Mouse (Mus musculus): ENCODE results near the gene Slc22a1. TPM values are rescaled to one million over a fixed set of nuclear protein-coding genes. Genes with fewer than 3 reads are reported as not detected.
A peak's percentile ranks its signal among the peaks of the same experiment; 100 is the strongest.
"Not testable (repeated sequence)": the region's sequence is repeated elsewhere in the genome, so short reads cannot be mapped to it uniquely, and the experiment has no call there.

Slc22a1 gene
- polyA plus RNA-seq, 1 experiment from 2014 or later: 1.1 TPM

DNA sequence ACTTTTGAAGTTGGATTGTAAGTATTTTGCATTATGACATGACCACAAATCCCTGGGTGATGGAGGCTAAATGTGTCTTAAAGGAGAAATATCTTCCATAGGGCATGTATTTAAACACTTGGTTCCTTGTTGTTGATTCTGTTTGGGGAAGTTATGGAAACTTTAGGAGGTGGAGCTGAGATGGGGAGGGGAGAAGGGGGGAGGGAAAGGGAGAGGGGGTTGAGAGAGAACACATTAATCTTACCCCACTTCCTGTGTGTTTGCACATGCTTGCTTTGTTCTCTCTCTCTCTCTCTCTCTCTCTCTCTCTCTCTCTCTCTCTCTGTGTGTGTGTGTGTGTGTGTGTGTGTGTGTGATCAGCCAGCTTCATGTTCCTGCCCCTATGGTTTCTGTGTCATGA is 1.5 kb upstream of the Slc22a1 start:
- Histone ChIP-seq H3K9me3 (no peaks in the 10 kb centered on the region), H3K36me3 (peaks cover 28% of the 10 kb centered on the region), H3K4me3 (no peak overlapping the region), H3K27ac (no peak overlapping the region), H3K4me1 (peaks cover 8% of the 10 kb centered on the region), H3K27me3 (ENCODE audit: insufficient read depth, poor library complexity, severe bottlenecking) (no peaks in the 10 kb centered on the region)
- DNase-seq (ENCODE audit: low spot score): no peak

DNA sequence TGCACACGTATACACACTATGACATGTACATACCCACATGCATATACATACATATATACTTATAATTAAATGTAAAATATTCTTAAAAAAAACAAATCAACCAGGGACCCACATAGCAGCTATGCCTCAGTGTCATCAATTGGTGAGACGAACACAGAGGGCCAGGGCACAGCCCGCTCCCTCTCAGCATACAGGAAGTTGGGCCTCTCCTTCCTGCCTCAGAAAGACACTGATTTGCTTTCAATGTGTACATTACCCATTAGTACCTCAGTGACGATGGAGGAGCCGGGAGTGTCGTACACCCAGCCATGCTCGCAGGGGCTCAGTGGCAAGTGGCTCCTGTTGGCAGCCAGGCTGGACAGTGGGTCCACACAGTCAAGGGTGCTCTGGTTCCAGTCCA is 649 bp downstream of the Slc22a1 start:
- H3K9me3 ChIP-seq; H3K27ac ChIP-seq; H3K36me3 ChIP-seq; H3K27me3 ChIP-seq (ENCODE audit: insufficient read depth, poor library complexity, severe bottlenecking); H3K4me3 ChIP-seq; DNase-seq (ENCODE audit: low spot score): not testable (repeated sequence)
- peaks cover 10% of the 10 kb centered on the region for H3K4me1 ChIP-seq
- WGBS: 73% methylated on average over 7 of the region's 7 CpGs

DNA sequence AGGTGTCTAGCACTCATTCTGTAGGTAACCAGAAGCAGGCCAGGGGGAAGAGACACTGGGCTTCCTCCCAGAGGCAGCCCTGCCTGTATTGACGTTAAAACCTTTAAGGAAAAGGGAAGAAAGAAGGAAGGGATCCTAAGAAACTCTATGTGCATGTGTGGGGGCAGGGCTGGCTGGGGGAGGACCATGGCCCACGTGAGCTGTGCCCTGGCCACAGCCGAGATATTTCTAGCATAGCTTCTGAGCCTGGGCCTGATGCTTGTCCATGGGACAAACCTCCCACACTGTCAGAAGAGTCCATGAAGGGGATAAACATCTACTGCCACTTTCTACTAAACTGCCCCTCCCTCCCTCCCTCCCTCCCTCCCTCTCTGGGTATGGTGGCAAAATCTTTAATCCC is 1.8 kb downstream of the Slc22a1 start:
- Histone ChIP-seq H3K9me3 (no peaks in the 10 kb centered on the region), H3K4me3 (no peak overlapping the region), H3K4me1 (peaks cover 21% of the 10 kb centered on the region), H3K27ac (peak overlapping the region; percentile 44; the same call in 1 of the 2 replicates), H3K27me3 (ENCODE audit: insufficient read depth, poor library complexity, severe bottlenecking) (no peaks in the 10 kb centered on the region), H3K36me3 (no peaks in the 10 kb centered on the region)
- WGBS: 51% methylated on average over 3 of the region's 3 CpGs
- DNase-seq (ENCODE audit: low spot score): no peak

DNA sequence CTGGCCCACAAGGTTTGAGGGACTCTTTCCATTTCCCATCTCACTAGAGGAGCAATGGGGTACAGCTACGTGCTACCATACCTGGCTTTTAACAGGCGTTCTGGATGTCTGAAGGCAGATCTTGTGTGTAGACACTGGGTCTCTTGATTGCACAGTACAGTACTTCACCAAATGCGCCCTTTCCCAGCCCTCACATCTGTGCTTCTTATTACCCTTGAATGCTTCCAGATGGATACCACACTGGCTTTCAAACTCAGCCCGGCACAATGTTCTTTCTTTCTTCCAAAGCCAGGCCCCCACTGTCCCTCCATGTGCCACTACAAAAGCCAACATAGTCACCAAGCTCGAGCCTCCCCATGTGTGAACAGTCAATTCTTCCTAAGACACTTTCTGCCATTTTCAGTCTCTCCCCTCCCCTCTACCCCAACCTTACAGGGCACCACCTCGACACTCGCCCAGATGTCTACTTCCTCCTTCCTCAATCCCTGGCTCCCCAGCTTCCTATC is 3.3 kb downstream of the Slc22a1 start:
- peaks cover 32% of the 10 kb centered on the region for H3K4me1 ChIP-seq
- no peaks in the 10 kb centered on the region for H3K36me3 ChIP-seq
- no peak overlapping the region for H3K27ac ChIP-seq
- H3K27me3 ChIP-seq (ENCODE audit: insufficient read depth, poor library complexity, severe bottlenecking): no peaks in the 10 kb centered on the region
- WGBS: 72% methylated on average over 7 of the region's 7 CpGs
- DNase-seq (ENCODE audit: low spot score): no peak
- H3K4me3 ChIP-seq: no peak overlapping the region
- no peaks in the 10 kb centered on the region for H3K9me3 ChIP-seq

DNA sequence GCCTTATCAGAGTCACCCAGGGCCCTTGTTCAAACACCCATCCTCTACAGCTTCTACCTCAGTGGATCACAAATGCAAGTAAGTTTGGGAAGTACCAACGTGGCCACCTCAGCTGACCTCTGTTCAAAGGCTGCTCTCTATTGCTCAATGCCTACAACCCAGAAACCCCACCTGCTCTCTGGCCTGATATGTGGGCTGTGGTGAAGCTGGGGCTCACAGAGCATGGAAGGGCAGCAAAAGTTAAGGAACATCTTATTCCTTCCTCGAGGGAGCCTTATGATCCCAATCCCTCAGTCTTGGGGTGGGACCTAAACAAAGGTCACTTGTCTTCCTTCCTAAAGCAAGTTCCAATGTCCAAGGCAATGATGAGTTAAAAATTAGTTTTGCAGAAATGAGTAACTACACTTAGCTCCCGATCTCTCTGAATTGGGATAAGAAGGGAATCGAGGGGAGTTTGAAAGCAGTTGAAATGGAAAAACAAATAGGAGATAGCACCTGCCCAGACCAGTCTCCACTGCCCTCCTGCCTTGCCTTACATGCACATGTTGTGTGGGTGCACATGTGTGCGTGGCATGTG is 4.5 kb downstream of the Slc22a1 start:
- WGBS: 80% methylated on average over 5 of the region's 5 CpGs
- Histone ChIP-seq H3K4me3 (no peak overlapping the region), H3K9me3 (no peaks in the 10 kb centered on the region), H3K27ac (no peak overlapping the region), H3K36me3 (no peaks in the 10 kb centered on the region), H3K4me1 (peaks cover 42% of the 10 kb centered on the region), H3K27me3 (ENCODE audit: insufficient read depth, poor library complexity, severe bottlenecking) (no peaks in the 10 kb centered on the region)
- no peak for DNase-seq (ENCODE audit: low spot score)

DNA sequence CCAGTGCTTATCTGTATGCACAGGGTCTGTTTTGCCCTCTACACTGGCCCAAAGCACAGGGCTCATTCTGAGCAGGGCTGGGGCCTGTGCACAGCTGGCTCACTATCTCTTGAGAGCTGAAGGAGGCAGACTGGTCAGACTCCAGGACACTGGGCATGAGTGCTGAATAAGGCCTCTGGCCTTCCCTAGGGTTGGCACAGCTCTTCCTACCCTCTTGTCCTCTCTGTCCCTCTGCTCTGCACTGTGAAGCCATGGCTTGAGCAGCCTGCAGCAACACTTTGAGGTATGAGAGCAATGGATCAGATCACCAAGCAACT is 6.3 kb downstream of the Slc22a1 start:
- Histone ChIP-seq H3K27me3 (ENCODE audit: insufficient read depth, poor library complexity, severe bottlenecking) (no peaks in the 10 kb centered on the region), H3K36me3 (no peaks in the 10 kb centered on the region), H3K9me3 (no peaks in the 10 kb centered on the region), H3K27ac (peak overlapping the region; percentile 85), H3K4me3 (no peak overlapping the region), H3K4me1 (peaks cover 50% of the 10 kb centered on the region)
- DNase-seq (ENCODE audit: low spot score): peak; percentile 89

DNA sequence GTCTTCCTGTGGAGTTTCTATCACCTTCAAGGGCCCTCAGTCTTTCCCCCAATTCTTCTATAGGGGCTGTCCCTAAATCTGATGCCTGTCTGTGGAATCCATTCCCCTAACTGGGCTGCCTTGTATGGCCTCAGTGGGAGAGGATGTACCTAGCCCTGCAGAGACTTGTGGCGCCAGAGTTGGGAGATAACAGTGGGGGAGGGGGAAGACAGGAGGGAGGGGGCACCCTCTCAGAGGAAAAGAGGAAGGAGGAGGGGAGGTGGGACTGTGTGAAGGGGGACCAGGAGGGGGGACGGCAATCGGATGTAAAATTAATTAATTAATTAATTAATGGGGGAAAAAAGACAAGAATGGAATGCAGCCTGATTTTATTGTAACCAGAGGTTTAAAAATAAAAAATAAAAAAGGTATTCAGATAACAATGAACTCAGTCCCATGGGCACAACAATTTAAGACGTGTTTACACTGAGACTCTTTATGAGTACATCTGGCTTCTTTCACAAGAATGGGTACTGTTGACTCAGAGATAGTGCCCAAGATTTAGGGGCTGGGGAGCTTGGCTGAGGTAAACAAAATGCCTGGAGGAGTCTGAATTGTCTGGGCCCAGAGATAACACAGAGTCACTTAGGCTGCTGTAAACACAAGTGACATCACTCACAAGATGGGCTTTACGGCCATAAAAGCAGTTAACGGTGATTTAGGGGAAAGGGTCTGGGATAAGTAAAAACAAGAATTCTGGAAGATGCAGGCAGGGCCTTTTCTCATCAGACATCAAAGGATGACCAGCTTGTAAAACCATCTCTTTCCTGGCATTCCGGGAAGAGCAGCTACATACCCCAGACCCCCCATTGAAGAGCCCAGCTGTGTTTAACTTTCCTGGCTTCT is 6.9 kb downstream of the Slc22a1 start:
- no peaks in the 10 kb centered on the region for H3K36me3 ChIP-seq
- H3K9me3 ChIP-seq: no peaks in the 10 kb centered on the region
- H3K27me3 ChIP-seq (ENCODE audit: insufficient read depth, poor library complexity, severe bottlenecking): no peaks in the 10 kb centered on the region
- 5% methylated on average over 7 of the region's 7 CpGs for WGBS
- H3K4me1 ChIP-seq: peaks cover 53% of the 10 kb centered on the region
- DNase-seq (ENCODE audit: low spot score): no peak
- H3K27ac ChIP-seq: peak overlapping the region; percentile 85
- H3K4me3 ChIP-seq: no peak overlapping the region

DNA sequence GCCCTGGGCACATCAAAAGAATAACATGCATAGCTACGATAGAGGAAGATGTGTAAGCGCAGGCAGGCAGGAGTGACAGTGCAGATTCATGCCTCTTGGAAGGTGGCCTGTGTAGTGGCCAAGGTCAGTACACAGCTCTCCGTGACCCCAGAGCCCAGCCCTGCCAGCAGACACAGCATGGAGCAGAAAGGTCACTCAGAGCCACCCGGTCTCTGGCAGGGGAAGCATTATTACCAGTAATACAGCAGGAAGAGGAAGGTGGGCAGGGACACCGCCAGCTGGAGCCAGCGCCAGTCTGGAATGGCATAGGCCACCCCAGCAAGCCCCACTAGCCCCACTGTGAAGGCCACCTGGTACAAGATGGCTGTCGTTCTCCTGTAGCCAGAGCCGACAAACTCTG is 11.5 kb downstream of the Slc22a1 start:
- Histone ChIP-seq H3K4me3 (no peak overlapping the region), H3K36me3 (no peaks in the 10 kb centered on the region), H3K9me3 (no peaks in the 10 kb centered on the region), H3K4me1 (peaks cover 56% of the 10 kb centered on the region), H3K27ac (peak overlapping the region; percentile 70), H3K27me3 (ENCODE audit: insufficient read depth, poor library complexity, severe bottlenecking) (no peaks in the 10 kb centered on the region)
- 68% methylated on average over 8 of the region's 8 CpGs for WGBS
- DNase-seq (ENCODE audit: low spot score): no peak

DNA sequence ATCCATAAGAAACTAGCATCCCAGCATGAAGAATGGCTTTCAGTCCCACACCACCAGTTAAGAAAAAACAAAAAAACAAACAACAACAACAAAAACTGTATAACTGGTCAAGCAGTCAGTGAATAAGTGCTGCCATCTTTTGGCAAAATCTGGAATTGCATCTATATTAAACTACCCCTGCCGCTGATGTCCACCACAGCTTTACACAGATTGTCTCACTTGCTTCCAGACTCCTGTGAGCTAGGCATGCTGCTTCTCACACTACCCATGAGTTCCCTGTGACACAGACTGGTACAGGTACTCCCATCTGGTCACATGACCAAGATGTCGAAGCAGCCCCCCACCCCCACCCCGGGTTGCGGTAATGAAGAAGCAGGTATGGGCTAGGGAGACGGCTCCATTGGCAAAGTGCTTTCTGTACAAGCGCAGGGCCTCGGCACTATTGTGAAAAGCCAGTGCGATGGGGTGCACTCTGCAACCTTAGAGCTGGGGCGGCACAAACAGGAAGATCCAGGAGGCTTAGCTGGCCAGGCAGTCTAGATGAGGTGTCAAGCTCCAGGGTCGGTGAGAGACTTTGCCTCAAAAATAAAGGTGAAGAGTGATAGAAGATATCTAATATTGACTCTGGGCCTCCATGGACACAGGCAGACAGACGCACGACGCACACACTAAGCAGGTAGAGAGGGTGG is 14.9 kb downstream of the Slc22a1 start:
- H3K36me3 ChIP-seq: no peaks in the 10 kb centered on the region; the same call in 1 of the 2 replicates
- H3K27me3 ChIP-seq (ENCODE audit: insufficient read depth, poor library complexity, severe bottlenecking): no peaks in the 10 kb centered on the region
- no peaks in the 10 kb centered on the region for H3K9me3 ChIP-seq
- H3K4me3 ChIP-seq: no peak overlapping the region
- H3K27ac ChIP-seq: no peak overlapping the region
- peaks cover 30% of the 10 kb centered on the region for H3K4me1 ChIP-seq
- no peak for DNase-seq (ENCODE audit: low spot score)
- WGBS: 66% methylated on average over 13 of the region's 13 CpGs

DNA sequence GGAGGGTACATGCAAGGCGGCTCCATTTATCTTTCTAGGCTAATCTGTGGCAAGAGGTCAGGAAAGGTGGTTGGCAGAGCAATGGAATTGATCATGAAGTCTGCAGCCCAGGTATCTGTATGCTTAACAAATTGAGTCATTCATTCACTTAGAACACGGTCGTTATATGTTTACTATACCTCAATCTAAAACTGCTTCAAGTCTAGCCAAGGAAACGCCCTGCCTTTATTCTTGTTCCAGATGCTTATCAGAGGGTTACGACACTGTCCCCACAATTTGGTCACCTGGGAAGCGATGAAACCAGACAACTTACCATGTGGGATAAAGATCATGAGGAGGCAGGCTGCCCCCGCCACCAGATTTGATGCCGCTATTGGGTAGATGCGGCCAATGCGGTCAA is 16.4 kb downstream of the Slc22a1 start:
- no peak overlapping the region for H3K27ac ChIP-seq
- H3K27me3 ChIP-seq (ENCODE audit: insufficient read depth, poor library complexity, severe bottlenecking): no peaks in the 10 kb centered on the region
- no peak overlapping the region for H3K4me3 ChIP-seq
- 85% methylated on average over 10 of the region's 10 CpGs for WGBS
- H3K36me3 ChIP-seq: no peaks in the 10 kb centered on the region; the same call in 1 of the 2 replicates
- H3K4me1 ChIP-seq: peaks cover 21% of the 10 kb centered on the region
- no peak for DNase-seq (ENCODE audit: low spot score)
- no peaks in the 10 kb centered on the region for H3K9me3 ChIP-seq

DNA sequence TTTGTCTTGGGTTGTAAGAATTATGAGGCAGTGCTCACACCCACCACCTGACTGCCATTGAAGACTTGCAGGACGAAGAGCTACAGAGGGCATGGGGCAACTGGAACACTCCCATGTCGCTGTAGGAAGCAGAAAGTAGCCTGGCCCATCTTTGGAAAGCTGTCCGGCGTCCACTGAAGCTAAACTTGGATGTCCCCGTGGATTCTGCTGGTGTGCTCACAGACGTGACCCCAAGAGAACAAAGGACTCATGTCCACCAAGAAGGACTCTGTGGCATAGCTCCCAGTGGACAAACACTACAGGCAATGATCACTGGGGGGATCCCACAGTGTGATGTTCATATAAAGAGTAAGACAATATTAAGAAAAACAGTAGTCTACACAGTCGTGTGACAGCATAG is 16.8 kb downstream of the Slc22a1 start:
- WGBS: 81% methylated on average over 7 of the region's 7 CpGs
- DNase-seq (ENCODE audit: low spot score): no peak

DNA sequence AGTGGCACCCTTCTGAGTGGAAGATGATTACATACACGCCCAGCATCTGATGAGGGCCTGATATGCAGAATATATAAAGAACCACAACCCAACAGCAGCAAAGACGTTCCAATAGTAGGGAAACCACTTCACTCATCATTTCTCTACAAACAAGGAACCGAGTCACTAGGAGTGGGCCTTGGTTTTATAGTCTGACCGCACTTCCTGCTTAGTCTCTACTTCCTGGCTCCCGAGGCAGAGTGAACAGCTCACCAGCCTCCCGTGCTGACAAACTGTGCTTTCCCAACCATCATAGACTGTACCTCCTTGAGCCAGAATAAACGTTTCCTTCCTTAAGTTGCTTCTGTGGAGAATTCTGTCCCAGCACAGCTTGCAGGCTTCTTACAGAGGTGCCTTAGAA is 19.8 kb downstream of the Slc22a1 start:
- Histone ChIP-seq H3K9me3 (no peaks in the 10 kb centered on the region), H3K4me3 (no peak overlapping the region), H3K27ac (no peak overlapping the region), H3K27me3 (ENCODE audit: insufficient read depth, poor library complexity, severe bottlenecking) (no peaks in the 10 kb centered on the region), H3K36me3 (no peaks in the 10 kb centered on the region; the same call in 1 of the 2 replicates), H3K4me1 (0 out of 2 replicates have a peak, but pooled peaks cover 7% of the 10 kb centered on the region)
- DNase-seq (ENCODE audit: low spot score): no peak
- WGBS: 71% methylated on average over 7 of the region's 7 CpGs

More for the DNA sequence above, 16.8 kb downstream of the Slc22a1 start:
- no peaks in the 10 kb centered on the region for H3K27me3 ChIP-seq (ENCODE audit: insufficient read depth, poor library complexity, severe bottlenecking)
- peaks cover 16% of the 10 kb centered on the region for H3K4me1 ChIP-seq
- H3K9me3 ChIP-seq: no peaks in the 10 kb centered on the region
- no peak overlapping the region for H3K4me3 ChIP-seq
- no peaks in the 10 kb centered on the region; the same call in 1 of the 2 replicates for H3K36me3 ChIP-seq
- no peak overlapping the region for H3K27ac ChIP-seq

DNA sequence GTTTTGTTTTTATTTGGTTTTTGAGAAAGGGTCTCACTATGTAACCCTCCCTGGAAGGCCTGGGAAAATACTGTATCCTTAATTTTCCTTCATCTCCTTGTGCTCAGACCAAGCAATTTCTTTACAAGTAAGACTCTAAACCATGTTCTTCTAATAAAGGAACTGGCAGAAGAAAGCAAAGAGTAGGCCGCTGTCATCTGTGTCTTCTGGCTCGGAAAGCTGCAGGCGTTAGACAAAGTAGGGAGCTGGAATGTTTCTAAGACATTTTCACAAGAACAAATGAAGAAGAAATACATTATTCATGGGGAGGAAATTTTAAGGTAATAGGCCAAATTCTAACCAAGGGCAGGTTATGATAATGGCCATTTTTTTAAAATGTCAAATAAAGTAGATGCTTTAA is 21.6 kb downstream of the Slc22a1 start:
- no peaks in the 10 kb centered on the region for H3K27me3 ChIP-seq (ENCODE audit: insufficient read depth, poor library complexity, severe bottlenecking)
- no peak for DNase-seq (ENCODE audit: low spot score)
- WGBS: 89% methylated on average over 3 of the region's 3 CpGs
- no peaks in the 10 kb centered on the region for H3K9me3 ChIP-seq
- 0 out of 2 replicates have a peak, but pooled peaks cover 7% of the 10 kb centered on the region for H3K4me1 ChIP-seq
- H3K4me3 ChIP-seq: no peak overlapping the region
- H3K27ac ChIP-seq: no peak overlapping the region
- H3K36me3 ChIP-seq: no peaks in the 10 kb centered on the region; the same call in 1 of the 2 replicates

Measured in heart, embryonic 10.5 days (tissue).